Mouse (Mus musculus) hindbrain, embryonic 10.5 days (tissue): ENCODE measurements around the gene Anks1. TPM values are rescaled to one million over a fixed set of nuclear protein-coding genes. Genes with fewer than 3 reads are reported as not detected.
"Not testable (repeated sequence)": the region's sequence is repeated elsewhere in the genome, so short reads cannot be mapped to it uniquely, and the experiment has no call there.

Experiments
- DNase-seq: peaks from one replicate; pipeline ENCODE4 v3.0.0-alpha.2; 2017; ENCODE audit warnings: low spot score
- H3K27ac ChIP-seq: fragments of 300-500 bp; sonication (generic); 2 replicates; pipeline ENCODE4 v1.5.1; 2016; ENCODE audit warnings: mild to moderate bottlenecking, moderate library complexity
- H3K27me3 ChIP-seq: fragments of 300-500 bp; sonication (generic); 2 replicates; pipeline ENCODE4 v1.6.1; 2016; ENCODE audit warnings: mild to moderate bottlenecking; ENCODE audit not compliant: poor library complexity, insufficient read depth, severe bottlenecking
- H3K36me3 ChIP-seq: fragments of 300-500 bp; sonication (generic); 2 replicates; pipeline ENCODE4 v1.6.1; 2016; ENCODE audit warnings: mild to moderate bottlenecking, moderate library complexity
- H3K4me1 ChIP-seq: fragments of 300-500 bp; sonication (generic); replicated peaks from 2 replicates; pipeline ENCODE4 v1.6.1; 2016; ENCODE audit warnings: mild to moderate bottlenecking
- H3K4me3 ChIP-seq: fragments of 300-500 bp; sonication (generic); 2 replicates; pipeline ENCODE4 v1.5.1; 2016; ENCODE audit warnings: mild to moderate bottlenecking, moderate library complexity
- H3K9me3 ChIP-seq: fragments of 300-500 bp; sonication (generic); 2 replicates; pipeline ENCODE4 v1.6.1; 2016; ENCODE audit warnings: mild to moderate bottlenecking, moderate library complexity
- WGBS: fragments of 180-500 bp; shearing (Covaris S2); methylation state at CpG from one replicate; pipeline ENCODE4 v1.1.7; 2016; 5-methylcytosine and 5-hydroxymethylcytosine counted together
- polyA plus RNA-seq: library from polyadenylated mRNA; unstranded; fragments of >200 nt; fragmentation: Nextera tagmentation; extraction: Ambion mirVana; gene quantifications from 2 replicates; pipeline ENCODE4 v1.2.1, GENCODE M21; 2016

The Anks1 gene
- polyA plus RNA-seq, 1 experiment from 2014 or later = 62.0 TPM

- no peak overlapping the region for H3K27ac ChIP-seq
- H3K27me3 ChIP-seq = no peaks in the 10 kb centered on the region
- DNase-seq = no peak
- H3K36me3 ChIP-seq = peaks cover 76% of the 10 kb centered on the region
- no peaks in the 10 kb centered on the region for H3K9me3 ChIP-seq
- H3K4me3 ChIP-seq = no peak overlapping the region
- H3K4me1 ChIP-seq = peaks cover 20% of the 10 kb centered on the region
- WGBS = 89% methylated on average over 4 of the region's 4 CpGs
These were observed 87.2 kb downstream of the Anks1 start for GRCm38 (mm10) chr17:27996320-27996719.

GRCm38 (mm10) chr17:27997212-27997611 is 88.1 kb downstream of the Anks1 start:
- Histone ChIP-seq H3K4me3 (no peak overlapping the region), H3K27me3 (no peaks in the 10 kb centered on the region), H3K36me3 (peaks cover 69% of the 10 kb centered on the region), H3K9me3 (no peaks in the 10 kb centered on the region), H3K4me1 (peaks cover 29% of the 10 kb centered on the region), H3K27ac (peak overlapping the region; percentile 62; the same call in 1 of the 2 replicates)
- 87% methylated on average over 12 of the region's 12 CpGs for WGBS
- no peak for DNase-seq

- 77% methylated on average over 13 of the region's 13 CpGs for WGBS
- not testable (repeated sequence) for H3K4me3 ChIP-seq, H3K27me3 ChIP-seq, H3K9me3 ChIP-seq, DNase-seq
- peaks cover 47% of the 10 kb centered on the region for H3K4me1 ChIP-seq
- H3K27ac ChIP-seq = peak overlapping the region; percentile 82
- H3K36me3 ChIP-seq = peaks cover 52% of the 10 kb centered on the region
These were observed 90.7 kb downstream of the Anks1 start for GRCm38 (mm10) chr17:27999683-28000273.

- Histone ChIP-seq H3K4me3 (no peak overlapping the region), H3K36me3 (peaks cover 48% of the 10 kb centered on the region), H3K9me3 (no peaks in the 10 kb centered on the region), H3K27me3 (no peaks in the 10 kb centered on the region), H3K27ac (peak overlapping the region; percentile 82), H3K4me1 (peaks cover 48% of the 10 kb centered on the region)
- DNase-seq = no peak
- WGBS = 38% methylated on average over 4 of the region's 4 CpGs
These were observed 91.3 kb downstream of the Anks1 start for GRCm38 (mm10) chr17:28000389-28000788.

- peak; percentile 38 for DNase-seq
- Histone ChIP-seq H3K27ac (peak overlapping the region; percentile 82), H3K27me3 (no peaks in the 10 kb centered on the region), H3K4me1 (peaks cover 51% of the 10 kb centered on the region), H3K4me3 (no peak overlapping the region), H3K9me3 (no peaks in the 10 kb centered on the region), H3K36me3 (peaks cover 48% of the 10 kb centered on the region)
- 39% methylated on average over 1 of the region's 1 CpGs for WGBS
These were observed 91.7 kb downstream of the Anks1 start for GRCm38 (mm10) chr17:28000851-28001250.

- peaks cover 7% of the 10 kb centered on the region; the same call in 1 of the 2 replicates for H3K27me3 ChIP-seq
- H3K27ac ChIP-seq = peak overlapping the region; percentile 66
- H3K9me3 ChIP-seq = no peaks in the 10 kb centered on the region
- peaks cover 76% of the 10 kb centered on the region for H3K4me1 ChIP-seq
- H3K36me3 ChIP-seq = peaks cover 35% of the 10 kb centered on the region
- no peak overlapping the region for H3K4me3 ChIP-seq
- no peak for DNase-seq
These were observed 96.3 kb downstream of the Anks1 start for GRCm38 (mm10) chr17:28005393-28005792.

- Histone ChIP-seq H3K27ac (peak overlapping the region; percentile 88), H3K4me3 (no peak overlapping the region), H3K36me3 (peaks cover 42% of the 10 kb centered on the region), H3K4me1 (peaks cover 68% of the 10 kb centered on the region), H3K27me3 (peaks cover 7% of the 10 kb centered on the region; the same call in 1 of the 2 replicates), H3K9me3 (no peaks in the 10 kb centered on the region)
- no peak for DNase-seq
- 86% methylated on average over 8 of the region's 8 CpGs for WGBS
These were observed 97.1 kb downstream of the Anks1 start for GRCm38 (mm10) chr17:28006208-28006607.

- H3K4me1 ChIP-seq = peaks cover 64% of the 10 kb centered on the region
These were observed 97.5 kb downstream of the Anks1 start for GRCm38 (mm10) chr17:28006611-28007010.

GRCm38 (mm10) chr17:28007179-28007811 is 98.2 kb downstream of the Anks1 start:
- 18% methylated on average over 29 of the region's 29 CpGs for WGBS
- Histone ChIP-seq H3K27ac (peak overlapping the region; percentile 88), H3K9me3 (no peaks in the 10 kb centered on the region), H3K4me3 (peak overlapping the region; percentile 31), H3K27me3 (peaks cover 7% of the 10 kb centered on the region; the same call in 1 of the 2 replicates), H3K4me1 (peaks cover 58% of the 10 kb centered on the region), H3K36me3 (peaks cover 45% of the 10 kb centered on the region)
- DNase-seq = peak; percentile 67

More at GRCm38 (mm10) chr17:28006611-28007010, 97.5 kb downstream of the Anks1 start:
- Histone ChIP-seq H3K27ac (peak overlapping the region; percentile 88), H3K9me3 (no peaks in the 10 kb centered on the region), H3K4me3 (no peak overlapping the region), H3K36me3 (peaks cover 45% of the 10 kb centered on the region), H3K27me3 (peaks cover 7% of the 10 kb centered on the region; the same call in 1 of the 2 replicates)
- WGBS = 65% methylated on average over 5 of the region's 5 CpGs
- no peak for DNase-seq

GRCm38 (mm10) chr17:28007857-28008564 is 98.9 kb downstream of the Anks1 start:
- peak; percentile 38 for DNase-seq
- Histone ChIP-seq H3K36me3 (peaks cover 45% of the 10 kb centered on the region), H3K27me3 (peaks cover 7% of the 10 kb centered on the region; the same call in 1 of the 2 replicates), H3K9me3 (no peaks in the 10 kb centered on the region), H3K4me1 (peaks cover 58% of the 10 kb centered on the region), H3K27ac (peak overlapping the region; percentile 88), H3K4me3 (peak overlapping the region; percentile 31)
- 22% methylated on average over 27 of the region's 27 CpGs for WGBS

- DNase-seq = no peak
- peaks cover 58% of the 10 kb centered on the region for H3K4me1 ChIP-seq
- H3K27ac ChIP-seq = peak overlapping the region; percentile 88
- peaks cover 43% of the 10 kb centered on the region for H3K36me3 ChIP-seq
- H3K4me3 ChIP-seq = peak overlapping the region; percentile 31
- 73% methylated on average over 8 of the region's 8 CpGs for WGBS
- peaks cover 7% of the 10 kb centered on the region; the same call in 1 of the 2 replicates for H3K27me3 ChIP-seq
- H3K9me3 ChIP-seq = no peaks in the 10 kb centered on the region
These were observed 99.5 kb downstream of the Anks1 start for GRCm38 (mm10) chr17:28008565-28008981.

- H3K36me3 ChIP-seq = peaks cover 40% of the 10 kb centered on the region
- whole genome bisulfite sequencing = 90% methylated on average over 10 of the region's 10 CpGs
- DNase-seq = no peak
- peak overlapping the region; percentile 88 for H3K27ac ChIP-seq
- no peak overlapping the region for H3K4me3 ChIP-seq
- H3K4me1 ChIP-seq = peaks cover 60% of the 10 kb centered on the region
- peaks cover 7% of the 10 kb centered on the region; the same call in 1 of the 2 replicates for H3K27me3 ChIP-seq
- H3K9me3 ChIP-seq = no peaks in the 10 kb centered on the region
These were observed 100.1 kb downstream of the Anks1 start for GRCm38 (mm10) chr17:28009066-28009715.
